Mouse (Mus musculus) gastrocnemius, postnatal 10 days (tissue): ENCODE measurements around the gene Ints2. TPM values are rescaled to one million over a fixed set of nuclear protein-coding genes. Genes with fewer than 3 reads are reported as not detected.

ENCODE experiments used
- DNase-seq: peaks from one replicate; pipeline ENCODE4 v3.0.0; 2021; ENCODE audit warnings: mixed read lengths
- total RNA-seq, 2 experiments: library from RNA; stranded (reverse); gene quantifications; 2 replicates each; pipeline ENCODE4 v1.2.3; 2021

The Ints2 gene
- total RNA-seq, 2 experiments from 2014 or later: 7.4 to 7.7 TPM

- DNase-seq: peak; percentile 51
Observed at GRCm38 (mm10) chr11:86174173-86174572, 83.2 kb downstream of the Ints2 start.

GRCm38 (mm10) chr11:86170743-86171142, 86.6 kb downstream of the Ints2 start:
- no peak for DNase-seq

Other genes starting within 250 kb of the Ints2 start
- 1 to 10 TPM; 1.7 to 2.5 TPM for gene Brip1, start 56.4 kb downstream of the Ints2 start, total RNA-seq
- 10 to 100 TPM; 42.2 to 47.1 TPM for gene Med13, start 100.0 kb upstream of the Ints2 start, total RNA-seq
- 10 to 100 TPM; 43.5 to 55.6 TPM for gene Rnft1, start 227.1 kb upstream of the Ints2 start, total RNA-seq